Mouse (Mus musculus) limb, embryonic 15.5 days (tissue): Measurements from ENCODE around the gene Kif26a. TPM values are rescaled to one million over a fixed set of nuclear protein-coding genes. Genes with fewer than 3 reads are reported as not detected.

Source experiments
- ATAC-seq: fragments of 200-750 bp; cut with Nextera tagmentation; 2 replicates; pipeline ENCODE4 v1.8.0; 2017; ENCODE audit warnings: low read depth, moderate TSS enrichment; ENCODE audit not compliant: insufficient number of reproducible peaks, low FRiP score, low TSS enrichment
- H3K27ac ChIP-seq: fragments of 300-500 bp; sonication (generic); 2 replicates; pipeline ENCODE4 v1.5.1; 2015; ENCODE audit warnings: moderate library complexity, mild to moderate bottlenecking, inconsistent platforms
- H3K27me3 ChIP-seq: fragments of 300-500 bp; sonication (generic); 2 replicates; pipeline ENCODE4 v1.6.1; 2015; ENCODE audit warnings: inconsistent platforms
- H3K36me3 ChIP-seq: fragments of 300-500 bp; sonication (generic); 2 replicates; pipeline ENCODE4 v1.6.1; 2015; ENCODE audit warnings: inconsistent platforms
- H3K4me1 ChIP-seq: fragments of 300-500 bp; sonication (generic); 2 replicates; pipeline ENCODE4 v1.6.1; 2015; ENCODE audit warnings: inconsistent platforms
- H3K4me2 ChIP-seq: fragments of 300-500 bp; sonication (generic); 2 replicates; pipeline ENCODE4 v1.6.1; 2015; ENCODE audit warnings: mild to moderate bottlenecking, inconsistent platforms
- H3K4me3 ChIP-seq: fragments of 300-500 bp; sonication (generic); 2 replicates; pipeline ENCODE4 v1.5.1; 2015; ENCODE audit warnings: mild to moderate bottlenecking, inconsistent platforms
- H3K9ac ChIP-seq: fragments of 300-500 bp; sonication (generic); 2 replicates; pipeline ENCODE4 v1.6.1; 2015; ENCODE audit warnings: inconsistent platforms
- H3K9me3 ChIP-seq: fragments of 300-500 bp; sonication (generic); 2 replicates; pipeline ENCODE4 v1.6.1; 2016; ENCODE audit warnings: inconsistent platforms
- WGBS: fragments of 180-500 bp; shearing (Covaris S2); methylation state at CpG from one replicate; pipeline ENCODE4 v1.1.7; 2015; 5-methylcytosine and 5-hydroxymethylcytosine counted together
- polyA plus RNA-seq: library from polyadenylated mRNA; unstranded; fragments of >200 nt; fragmentation: Nextera tagmentation; extraction: Ambion mirVana; gene quantifications from 2 replicates; pipeline ENCODE4 v1.2.1, GENCODE M21; 2015

The Kif26a gene
- polyA plus RNA-seq, 1 experiment from 2014 or later, result 8.7 TPM

DNA sequence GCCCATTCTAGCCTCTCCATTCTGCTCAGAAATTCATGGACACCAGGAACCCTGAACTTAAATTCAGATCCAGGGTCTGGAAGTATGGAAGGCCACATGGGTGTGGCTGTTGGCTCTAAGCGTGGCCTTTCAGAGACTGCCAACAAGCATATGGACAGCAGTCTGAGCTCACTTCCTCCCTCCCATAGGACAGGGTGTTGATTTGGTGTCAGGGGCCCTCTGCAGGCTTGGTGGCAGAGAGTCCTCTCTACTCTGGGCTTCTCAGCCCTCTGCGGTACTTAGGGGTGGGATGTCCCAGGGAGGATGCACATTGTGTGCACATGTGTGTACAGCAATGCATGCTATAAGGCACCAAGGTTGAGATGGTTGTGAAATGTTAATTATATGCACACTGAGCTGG, 54.0 kb downstream of the Kif26a start:
- Histone ChIP-seq H3K9me3 (no peaks in the 10 kb centered on the region), H3K9ac (no peak overlapping the region), H3K27me3 (peaks cover 9% of the 10 kb centered on the region; the same call in 1 of the 2 replicates), H3K27ac (peak overlapping the region; percentile 43; the same call in 1 of the 2 replicates), H3K4me1 (peaks cover 30% of the 10 kb centered on the region), H3K4me3 (no peak overlapping the region), H3K4me2 (no peak overlapping the region), H3K36me3 (no peaks in the 10 kb centered on the region)
- WGBS, result 60% methylated on average over 2 of the region's 2 CpGs
- peak; percentile 40; the same call in 1 of the 2 replicates for ATAC-seq

DNA sequence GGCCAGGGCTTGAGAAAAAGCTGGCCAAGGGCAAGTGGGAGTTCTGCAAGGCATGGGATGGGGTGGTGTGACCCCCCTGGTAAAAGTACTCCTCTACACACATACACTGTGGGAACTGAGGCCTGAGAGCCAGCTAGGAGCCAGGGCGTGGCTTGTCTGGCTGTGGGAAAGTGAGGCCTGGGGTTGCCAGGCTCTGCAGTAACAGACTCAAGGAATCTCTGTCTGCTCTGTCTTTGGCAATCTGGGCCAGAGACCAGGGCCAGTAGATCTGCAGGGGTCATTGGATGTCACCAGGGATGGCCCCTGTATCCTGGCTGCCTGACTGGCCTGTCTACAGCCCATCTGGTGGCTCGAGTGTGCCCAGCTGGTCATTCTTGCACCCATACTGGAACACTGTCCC, 61.2 kb downstream of the Kif26a start:
- Histone ChIP-seq H3K36me3 (no peaks in the 10 kb centered on the region), H3K4me2 (no peak overlapping the region), H3K4me3 (no peak overlapping the region), H3K27me3 (peaks cover 19% of the 10 kb centered on the region), H3K9ac (no peak overlapping the region), H3K27ac (no peak overlapping the region), H3K9me3 (no peaks in the 10 kb centered on the region), H3K4me1 (peaks cover 26% of the 10 kb centered on the region)
- ATAC-seq, result no peak
- WGBS, result 81% methylated on average over 2 of the region's 2 CpGs

DNA sequence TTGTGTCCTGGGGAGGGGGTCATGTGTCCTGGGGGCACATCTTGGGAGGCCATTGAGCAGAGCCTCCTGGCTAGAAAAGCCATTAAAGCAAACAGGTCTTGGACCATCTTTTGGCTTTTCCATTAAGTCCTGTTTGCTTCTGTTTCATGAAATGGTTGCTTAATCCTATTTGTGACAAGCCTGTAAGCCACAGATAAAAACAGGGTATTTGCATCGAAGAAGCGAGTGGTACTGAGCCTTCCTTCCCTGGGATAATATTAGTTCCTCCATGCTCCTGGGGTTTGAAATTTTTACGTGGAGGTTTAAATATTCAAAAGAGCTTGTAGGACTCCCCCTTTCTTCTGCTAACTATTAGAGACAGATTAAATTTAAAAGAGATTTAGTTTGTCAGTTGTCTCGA, 61.7 kb downstream of the Kif26a start:
- H3K4me1 ChIP-seq, result peaks cover 26% of the 10 kb centered on the region
- H3K36me3 ChIP-seq, result no peaks in the 10 kb centered on the region
- peaks cover 19% of the 10 kb centered on the region for H3K27me3 ChIP-seq
- H3K4me3 ChIP-seq, result no peak overlapping the region
- WGBS, result 73% methylated on average over 4 of the region's 4 CpGs
- no peak for ATAC-seq
- H3K9ac ChIP-seq, result no peak overlapping the region
- H3K9me3 ChIP-seq, result no peaks in the 10 kb centered on the region
- no peak overlapping the region for H3K27ac ChIP-seq
- no peak overlapping the region for H3K4me2 ChIP-seq

DNA sequence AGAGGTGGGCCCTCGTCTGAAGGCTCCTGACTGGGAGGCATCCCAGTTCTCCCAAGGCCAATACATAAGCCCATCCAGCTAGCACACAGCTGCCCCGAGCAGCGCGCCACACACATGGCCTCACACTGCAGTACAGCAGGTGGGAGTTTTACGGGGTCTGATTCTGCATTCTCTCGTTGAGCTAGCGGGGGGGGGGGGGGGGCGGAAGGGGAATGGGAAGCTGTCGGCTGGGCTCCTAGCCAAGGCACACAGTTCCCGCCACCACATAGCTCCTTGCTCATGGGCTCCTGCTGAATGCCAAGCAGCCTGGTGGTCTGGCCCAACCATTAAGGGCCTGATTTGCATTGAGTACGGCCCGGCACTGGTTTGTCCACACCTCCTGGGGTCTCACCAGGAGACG, 64.6 kb downstream of the Kif26a start:
- ATAC-seq, result peak; percentile 71
- 11% methylated on average over 11 of the region's 13 CpGs for WGBS

DNA sequence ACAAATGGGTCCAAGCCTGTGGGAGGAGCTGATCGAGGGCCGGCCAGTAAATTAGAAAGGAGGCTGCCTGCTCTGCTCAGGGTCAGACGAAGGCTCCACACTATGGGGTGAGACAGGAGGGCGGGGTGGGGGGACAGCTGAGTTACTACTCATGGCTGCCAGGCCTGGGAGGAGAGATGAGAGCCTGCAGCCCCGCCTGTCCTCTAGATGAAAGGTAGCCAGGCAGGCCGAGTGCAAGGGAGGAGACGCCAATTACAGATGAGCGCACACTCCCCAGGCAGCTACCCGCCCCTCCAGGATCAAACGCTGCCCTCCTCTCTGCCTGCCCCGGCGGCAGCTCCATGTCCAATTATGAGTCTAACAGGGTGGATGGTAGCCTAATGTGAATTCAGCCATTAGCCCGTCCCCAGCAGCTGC, 68.4 kb downstream of the Kif26a start:
- Histone ChIP-seq H3K4me3 (no peak overlapping the region), H3K36me3 (no peaks in the 10 kb centered on the region), H3K4me2 (no peak overlapping the region), H3K27ac (no peak overlapping the region), H3K9me3 (no peaks in the 10 kb centered on the region), H3K27me3 (peaks cover 20% of the 10 kb centered on the region; the same call in 1 of the 2 replicates), H3K9ac (no peak overlapping the region), H3K4me1 (peaks cover 37% of the 10 kb centered on the region)
- WGBS, result 16% methylated on average over 13 of the region's 13 CpGs
- ATAC-seq, result no peak

More for the DNA sequence above, 64.6 kb downstream of the Kif26a start:
- H3K27me3 ChIP-seq, result peaks cover 19% of the 10 kb centered on the region
- H3K4me2 ChIP-seq, result no peak overlapping the region
- no peaks in the 10 kb centered on the region for H3K9me3 ChIP-seq
- peaks cover 31% of the 10 kb centered on the region for H3K4me1 ChIP-seq
- no peak overlapping the region for H3K27ac ChIP-seq
- H3K4me3 ChIP-seq, result no peak overlapping the region
- no peaks in the 10 kb centered on the region for H3K36me3 ChIP-seq
- no peak overlapping the region for H3K9ac ChIP-seq

DNA sequence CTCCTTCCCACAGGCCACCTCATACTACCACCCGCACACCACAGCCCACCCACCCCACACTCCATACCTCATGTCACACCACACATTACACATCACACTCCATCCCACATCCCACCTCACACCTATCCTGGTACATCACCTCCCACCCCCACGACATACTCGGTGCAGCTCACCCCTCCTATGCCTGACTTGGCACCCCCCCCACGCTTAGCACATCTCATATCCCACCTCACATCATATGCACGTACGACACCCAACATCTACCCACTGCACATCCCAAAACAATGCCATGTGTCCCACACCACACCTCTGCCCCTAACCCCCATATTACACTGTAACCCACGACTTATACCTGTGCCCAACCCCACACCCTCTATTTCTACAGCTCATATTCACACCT, 69.5 kb downstream of the Kif26a start:
- no peak overlapping the region for H3K4me2 ChIP-seq
- no peak overlapping the region for H3K27ac ChIP-seq
- H3K27me3 ChIP-seq, result peaks cover 15% of the 10 kb centered on the region; the same call in 1 of the 2 replicates
- H3K4me1 ChIP-seq, result peaks cover 26% of the 10 kb centered on the region
- H3K9ac ChIP-seq, result no peak overlapping the region
- H3K4me3 ChIP-seq, result no peak overlapping the region
- no peak for ATAC-seq
- H3K36me3 ChIP-seq, result no peaks in the 10 kb centered on the region
- WGBS, result 83% methylated on average over 7 of the region's 7 CpGs
- no peaks in the 10 kb centered on the region for H3K9me3 ChIP-seq

DNA sequence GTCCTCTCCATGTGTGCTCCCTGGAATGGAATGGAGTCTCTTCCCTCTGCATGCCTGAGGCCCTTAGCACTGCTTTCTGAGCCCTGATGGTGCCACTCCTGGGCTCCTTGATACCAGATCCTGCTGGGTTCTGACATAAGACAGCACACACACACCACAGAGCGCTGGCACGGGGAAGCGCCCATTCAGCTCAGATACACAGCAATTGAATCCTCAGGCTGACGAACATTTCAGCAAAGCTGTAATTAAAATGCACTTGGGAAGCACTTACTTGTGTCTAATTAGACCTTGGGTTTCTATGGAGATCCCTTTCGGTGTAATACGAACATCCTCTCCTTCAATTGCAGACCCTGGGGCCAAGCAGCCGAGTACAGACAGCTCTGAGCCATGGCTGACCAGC, 71.0 kb downstream of the Kif26a start:
- H3K9ac ChIP-seq, result no peak overlapping the region
- no peak overlapping the region for H3K27ac ChIP-seq
- no peak overlapping the region for H3K4me2 ChIP-seq
- H3K4me3 ChIP-seq, result no peak overlapping the region
- WGBS, result 59% methylated on average over 7 of the region's 7 CpGs
- H3K27me3 ChIP-seq, result peaks cover 24% of the 10 kb centered on the region
- H3K36me3 ChIP-seq, result no peaks in the 10 kb centered on the region
- no peaks in the 10 kb centered on the region for H3K9me3 ChIP-seq
- ATAC-seq, result no peak
- H3K4me1 ChIP-seq, result peaks cover 20% of the 10 kb centered on the region; the same call in 1 of the 2 replicates

DNA sequence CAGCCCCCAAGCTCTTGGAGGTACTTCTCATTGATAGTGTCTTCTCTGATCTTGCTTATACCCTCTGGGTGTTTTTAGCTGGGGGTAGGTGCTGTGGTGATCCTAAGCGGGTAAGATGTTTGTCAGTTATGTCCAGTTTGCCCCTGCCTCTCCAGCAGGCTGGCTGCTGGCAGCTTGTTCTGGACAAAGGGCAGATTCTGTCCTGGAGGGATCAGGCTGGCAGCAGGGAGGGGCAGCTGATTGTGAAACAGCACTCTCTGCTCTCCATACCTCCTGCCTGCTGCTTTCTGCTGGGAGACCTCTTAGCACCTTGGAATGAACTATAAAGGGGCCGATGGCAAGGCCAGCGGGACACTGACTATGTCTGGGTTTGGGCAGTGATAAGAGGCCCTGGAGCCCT, 71.7 kb downstream of the Kif26a start:
- H3K36me3 ChIP-seq, result no peaks in the 10 kb centered on the region
- H3K4me3 ChIP-seq, result no peak overlapping the region
- peaks cover 31% of the 10 kb centered on the region for H3K27me3 ChIP-seq
- H3K4me2 ChIP-seq, result no peak overlapping the region
- H3K27ac ChIP-seq, result no peak overlapping the region
- peaks cover 25% of the 10 kb centered on the region; the same call in 1 of the 2 replicates for H3K4me1 ChIP-seq
- H3K9me3 ChIP-seq, result no peaks in the 10 kb centered on the region
- ATAC-seq, result no peak
- H3K9ac ChIP-seq, result no peak overlapping the region
- WGBS, result 53% methylated on average over 3 of the region's 3 CpGs

DNA sequence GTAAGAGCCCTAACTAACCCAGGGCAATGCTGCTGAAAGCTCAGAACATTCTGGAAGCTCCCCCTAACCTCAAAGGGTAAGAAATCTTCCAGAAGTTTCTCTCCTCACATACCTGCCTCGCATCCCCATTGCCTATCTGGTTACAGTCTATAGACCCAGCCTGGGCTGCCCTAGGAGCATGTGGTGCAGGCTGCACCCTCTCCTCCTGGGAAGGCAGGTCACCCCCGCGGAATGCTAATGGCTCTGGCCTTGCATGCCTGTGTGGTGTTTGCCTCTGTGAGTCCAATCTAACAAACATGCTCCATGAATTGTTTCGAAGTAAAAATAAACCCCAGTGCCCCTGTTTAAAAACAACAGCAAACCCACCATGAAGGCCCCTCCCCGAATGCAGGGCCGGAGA, 75.3 kb downstream of the Kif26a start:
- 47% methylated on average over 6 of the region's 6 CpGs for WGBS
- Histone ChIP-seq H3K4me1 (peaks cover 19% of the 10 kb centered on the region; the same call in 1 of the 2 replicates), H3K27me3 (peaks cover 32% of the 10 kb centered on the region), H3K9me3 (no peaks in the 10 kb centered on the region), H3K36me3 (no peaks in the 10 kb centered on the region), H3K27ac (no peak overlapping the region), H3K4me3 (no peak overlapping the region), H3K9ac (no peak overlapping the region), H3K4me2 (no peak overlapping the region)
- ATAC-seq, result no peak

DNA sequence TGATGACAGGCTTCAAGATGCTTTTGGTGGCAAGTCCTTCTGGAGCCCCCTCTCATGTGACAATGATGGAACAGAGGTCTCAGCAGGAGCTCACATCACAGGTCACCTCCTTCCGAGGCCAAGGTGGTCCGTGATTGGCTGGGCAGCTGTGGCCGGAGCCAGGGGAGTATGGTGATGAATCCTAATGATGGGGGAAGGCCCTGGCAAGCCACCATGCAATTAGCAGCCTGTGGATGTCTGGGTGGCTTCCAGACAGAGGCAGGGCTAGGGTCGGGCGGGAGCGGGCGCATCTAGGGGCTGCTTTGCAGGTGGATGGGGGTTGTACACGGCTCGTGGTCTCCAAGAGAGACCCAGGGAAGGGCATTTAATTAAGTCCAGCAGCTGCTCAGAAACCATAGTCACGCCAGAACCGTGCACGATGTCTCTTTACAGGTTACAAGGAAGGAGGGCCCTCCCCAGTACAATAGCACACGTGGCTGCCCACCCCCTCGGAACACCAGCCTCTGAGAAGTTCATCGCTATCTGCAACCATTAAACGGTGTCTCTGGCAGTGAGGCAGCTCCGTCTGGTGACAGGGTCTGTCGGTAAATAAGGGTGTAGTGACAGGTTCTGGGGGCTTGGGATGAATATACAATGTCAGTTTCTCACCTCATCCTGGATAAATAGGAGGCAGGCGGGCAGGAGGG, 75.9 kb downstream of the Kif26a start:
- Histone ChIP-seq H3K4me1 (peaks cover 15% of the 10 kb centered on the region; the same call in 1 of the 2 replicates), H3K27ac (no peak overlapping the region), H3K27me3 (peaks cover 28% of the 10 kb centered on the region), H3K4me3 (no peak overlapping the region), H3K9ac (no peak overlapping the region), H3K9me3 (no peaks in the 10 kb centered on the region), H3K36me3 (no peaks in the 10 kb centered on the region), H3K4me2 (no peak overlapping the region)
- WGBS, result 25% methylated on average over 19 of the region's 19 CpGs
- ATAC-seq, result no peak

DNA sequence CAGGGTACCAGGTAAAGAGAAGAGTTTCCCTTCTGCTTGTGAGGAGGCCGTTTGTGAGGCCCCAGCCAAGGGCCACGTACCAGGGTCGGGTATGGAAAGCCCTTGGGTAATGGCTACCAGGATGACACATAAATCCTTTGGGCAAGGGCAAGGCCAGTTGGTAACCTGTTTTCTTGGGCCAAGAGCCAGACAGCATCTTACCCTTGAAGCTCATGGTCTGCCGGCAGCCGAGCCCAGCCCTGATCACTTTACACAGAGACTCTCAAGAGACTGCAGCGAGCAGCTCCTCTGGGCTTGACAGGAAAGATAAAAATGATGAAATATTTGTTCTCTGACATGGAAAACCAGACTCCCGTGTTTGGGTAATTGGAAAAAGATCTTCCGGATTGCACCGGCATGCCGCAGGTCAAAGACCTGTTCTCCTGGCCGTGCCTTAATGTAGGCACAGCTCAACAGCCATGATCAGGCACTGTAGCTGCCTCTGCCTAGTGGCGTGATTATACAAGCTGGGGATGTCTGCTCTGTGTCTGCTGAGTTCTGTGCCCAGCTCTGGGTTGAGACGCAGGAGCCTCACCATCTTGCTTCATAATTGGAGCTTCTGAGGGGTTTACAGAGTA, 77.8 kb downstream of the Kif26a start:
- H3K27me3 ChIP-seq, result peaks cover 21% of the 10 kb centered on the region
- ATAC-seq, result no peak
- WGBS, result 52% methylated on average over 13 of the region's 13 CpGs

DNA sequence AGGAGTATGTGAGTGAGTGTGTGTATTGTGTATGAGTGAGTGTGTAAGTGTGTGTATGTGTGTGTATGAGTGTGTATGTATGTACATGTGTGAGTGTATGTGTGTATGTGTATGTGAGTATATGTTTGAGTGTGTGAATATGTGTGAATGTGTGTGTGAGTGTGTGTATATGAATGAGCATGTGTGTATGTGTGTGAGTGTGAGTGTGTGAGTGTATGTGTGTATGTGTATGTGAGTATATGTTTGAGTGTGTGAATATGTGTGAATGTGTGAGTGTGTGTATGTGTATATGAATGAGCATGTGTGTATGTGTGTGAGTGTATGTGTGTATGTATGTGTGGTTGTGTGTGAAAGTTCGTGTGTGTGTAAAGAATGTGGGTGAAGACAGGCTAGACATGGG, 80.2 kb downstream of the Kif26a start:
- WGBS, result 83% methylated on average over 1 of the region's 1 CpGs
- Histone ChIP-seq H3K36me3 (no peaks in the 10 kb centered on the region), H3K4me3 (no peak overlapping the region), H3K27me3 (peaks cover 19% of the 10 kb centered on the region), H3K9ac (no peak overlapping the region), H3K27ac (no peak overlapping the region), H3K4me1 (peaks cover 8% of the 10 kb centered on the region; the same call in 1 of the 2 replicates), H3K4me2 (no peak overlapping the region), H3K9me3 (no peaks in the 10 kb centered on the region)
- no peak for ATAC-seq

More for the DNA sequence above, 77.8 kb downstream of the Kif26a start:
- H3K9me3 ChIP-seq, result no peaks in the 10 kb centered on the region
- H3K4me2 ChIP-seq, result no peak overlapping the region
- no peak overlapping the region for H3K27ac ChIP-seq
- H3K9ac ChIP-seq, result no peak overlapping the region
- H3K4me3 ChIP-seq, result no peak overlapping the region
- H3K4me1 ChIP-seq, result peaks cover 11% of the 10 kb centered on the region; the same call in 1 of the 2 replicates
- no peaks in the 10 kb centered on the region for H3K36me3 ChIP-seq
